Mouse (Mus musculus): Measurements from ENCODE around the gene Hist1h2bg.
A peak's percentile ranks its signal among the peaks of the same experiment; 100 is the strongest.
"Not testable (repeated sequence)": the region's sequence is repeated elsewhere in the genome, so short reads cannot be mapped to it uniquely, and the experiment has no call there.

The Hist1h2bg gene

DNA sequence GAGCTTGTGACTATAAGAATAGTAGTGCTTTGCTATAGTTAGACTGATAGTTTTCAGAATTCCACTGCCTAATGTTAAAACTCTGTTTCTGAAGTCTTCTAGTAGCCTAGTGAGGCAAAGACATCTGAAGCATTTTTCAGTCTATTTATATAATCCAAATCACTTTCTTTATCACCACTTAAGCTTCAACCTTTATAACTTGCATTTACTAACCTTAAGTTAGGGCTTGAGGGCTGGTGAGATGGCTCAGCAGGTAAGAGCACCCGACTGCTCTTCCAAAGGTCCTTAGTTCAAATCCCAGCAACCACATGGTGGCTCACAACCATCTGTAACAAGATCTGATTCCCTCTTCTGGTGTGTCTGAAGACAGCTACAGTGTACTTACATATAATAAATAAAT, 31.4 kb upstream of the Hist1h2bg start:
- DNase-seq (ENCODE audit: low read depth): not testable (repeated sequence)

- DNase-seq (ENCODE audit: low read depth): no peak
Measured at GRCm38 (mm10) chr13:23541497-23541896, 29.7 kb upstream of the Hist1h2bg start.

DNA sequence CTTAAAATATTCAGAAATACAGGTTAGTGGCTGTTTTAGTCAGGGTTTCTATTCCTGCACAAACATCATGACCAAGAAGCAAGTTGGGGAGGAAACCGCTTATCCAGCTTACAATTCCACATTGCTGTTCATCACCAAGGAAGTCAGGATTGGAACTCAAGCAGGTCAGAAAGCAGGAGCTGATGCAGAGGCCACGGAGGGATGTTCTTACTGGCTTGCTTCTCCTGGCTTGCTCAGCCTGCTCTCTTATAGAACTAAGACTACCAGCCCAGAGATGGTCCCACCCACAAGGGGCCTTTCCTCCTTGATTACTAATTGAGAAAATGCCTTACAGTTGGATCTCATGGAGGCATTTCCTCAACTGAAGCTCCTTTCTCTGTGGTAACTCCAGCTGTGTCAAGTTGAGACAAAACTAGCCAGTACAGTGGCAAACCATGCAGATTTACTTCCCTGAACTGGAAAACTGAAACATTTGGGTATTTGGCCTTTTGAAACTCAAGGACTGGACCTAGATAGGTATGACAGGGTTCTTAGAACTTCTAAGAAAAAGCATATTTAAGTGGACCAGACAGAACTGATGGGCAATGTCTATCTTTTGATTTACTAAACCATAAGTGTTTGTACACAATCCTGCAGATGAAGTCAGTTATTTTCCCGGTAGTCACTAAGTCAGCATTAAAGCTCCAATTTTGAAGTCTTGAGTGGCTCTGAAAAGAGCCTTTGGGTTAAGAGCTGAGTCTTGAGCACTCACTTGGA, 28.8 kb upstream of the Hist1h2bg start:
- not testable (repeated sequence) for DNase-seq (ENCODE audit: low read depth)

DNA sequence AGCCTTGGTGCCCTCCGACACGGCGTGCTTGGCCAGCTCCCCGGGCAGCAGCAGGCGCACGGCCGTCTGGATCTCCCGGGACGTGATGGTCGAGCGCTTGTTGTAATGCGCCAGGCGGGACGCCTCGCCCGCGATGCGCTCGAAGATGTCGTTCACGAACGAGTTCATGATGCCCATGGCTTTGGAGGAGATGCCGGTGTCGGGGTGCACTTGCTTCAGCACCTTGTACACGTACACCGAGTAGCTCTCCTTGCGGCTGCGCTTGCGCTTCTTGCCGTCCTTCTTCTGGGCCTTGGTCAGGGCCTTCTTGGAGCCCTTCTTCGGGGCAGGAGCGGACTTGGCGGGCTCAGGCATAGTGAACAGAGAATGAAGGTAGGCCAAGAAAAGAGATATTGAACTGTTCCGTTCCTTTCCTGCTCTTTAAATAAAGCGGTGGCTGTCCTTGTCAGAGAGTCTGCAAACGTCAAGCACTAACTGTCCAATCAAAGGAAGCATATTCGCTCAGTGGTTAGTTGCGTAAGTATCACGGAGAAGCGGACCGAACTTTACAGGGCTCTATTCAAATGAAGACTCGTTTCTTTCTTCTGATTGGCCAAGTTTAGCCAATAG, 28.1 kb upstream of the Hist1h2bg start, which contains the start of gene Hist1h2bh:
Gene Hist1h2bh (minus strand): TSS at position 394 of the 609 bp plus-strand sequence.
- peak; percentile 97 for DNase-seq (ENCODE audit: low read depth)

DNA sequence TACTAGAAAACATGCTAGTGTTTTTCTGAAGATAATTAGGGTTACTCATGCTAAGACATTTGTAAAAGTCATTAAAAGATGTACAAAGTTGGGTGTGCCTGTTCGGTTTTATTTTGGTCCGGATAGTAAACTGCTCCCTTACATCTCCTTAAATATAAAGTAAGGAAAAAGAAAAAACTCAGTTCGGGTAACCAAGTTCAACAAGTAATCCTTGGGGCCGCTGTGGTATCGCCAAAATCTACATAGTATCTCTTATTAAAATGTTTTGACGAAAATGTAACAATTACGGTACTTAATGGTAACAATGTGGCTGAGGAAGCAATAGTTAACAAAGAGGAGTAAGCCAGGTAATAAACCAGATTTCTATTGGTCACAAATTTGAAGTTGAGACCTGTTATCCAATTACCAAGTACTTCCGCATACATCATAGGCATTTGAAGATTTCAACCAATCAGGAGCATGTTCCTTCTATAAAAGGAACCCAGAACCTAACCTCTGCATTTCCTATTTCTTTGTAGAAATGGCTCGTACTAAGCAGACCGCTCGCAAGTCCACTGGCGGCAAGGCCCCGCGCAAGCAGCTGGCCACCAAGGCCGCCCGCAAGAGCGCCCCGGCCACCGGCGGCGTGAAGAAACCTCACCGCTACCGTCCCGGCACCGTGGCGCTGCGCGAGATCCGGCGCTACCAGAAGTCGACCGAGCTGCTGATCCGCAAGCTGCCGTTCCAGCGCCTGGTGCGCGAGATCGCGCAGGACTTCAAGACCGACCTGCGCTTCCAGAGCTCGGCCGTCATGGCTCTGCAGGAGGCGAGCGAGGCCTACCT, 27.0 kb upstream of the Hist1h2bg start, which contains the start of gene Hist1h3f:
Gene Hist1h3f (plus strand): TSS at position 88 of the 822 bp plus-strand sequence.
- peak; percentile 91 for DNase-seq (ENCODE audit: low read depth)

DNA sequence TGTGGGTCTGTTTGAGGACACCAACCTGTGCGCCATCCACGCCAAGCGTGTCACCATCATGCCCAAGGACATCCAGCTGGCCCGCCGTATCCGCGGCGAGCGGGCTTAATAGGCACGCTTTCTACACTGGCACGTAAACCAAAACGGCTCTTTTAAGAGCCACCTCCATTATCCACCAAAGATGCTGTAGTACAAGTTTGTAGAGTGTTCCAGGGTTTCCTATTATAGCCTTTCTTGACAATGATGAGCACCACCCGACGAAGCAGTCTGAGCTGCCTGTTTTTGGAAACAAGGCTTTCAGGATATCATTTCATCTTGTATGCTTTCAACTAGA, 26.4 kb upstream of the Hist1h2bg start:
- not testable (repeated sequence) for DNase-seq (ENCODE audit: low read depth)

GRCm38 (mm10) chr13:23546694-23547093, 24.5 kb upstream of the Hist1h2bg start:
- no peak for DNase-seq (ENCODE audit: low read depth)

GRCm38 (mm10) chr13:23550761-23551145, 20.4 kb upstream of the Hist1h2bg start:
- no peak for DNase-seq (ENCODE audit: low read depth)

DNA sequence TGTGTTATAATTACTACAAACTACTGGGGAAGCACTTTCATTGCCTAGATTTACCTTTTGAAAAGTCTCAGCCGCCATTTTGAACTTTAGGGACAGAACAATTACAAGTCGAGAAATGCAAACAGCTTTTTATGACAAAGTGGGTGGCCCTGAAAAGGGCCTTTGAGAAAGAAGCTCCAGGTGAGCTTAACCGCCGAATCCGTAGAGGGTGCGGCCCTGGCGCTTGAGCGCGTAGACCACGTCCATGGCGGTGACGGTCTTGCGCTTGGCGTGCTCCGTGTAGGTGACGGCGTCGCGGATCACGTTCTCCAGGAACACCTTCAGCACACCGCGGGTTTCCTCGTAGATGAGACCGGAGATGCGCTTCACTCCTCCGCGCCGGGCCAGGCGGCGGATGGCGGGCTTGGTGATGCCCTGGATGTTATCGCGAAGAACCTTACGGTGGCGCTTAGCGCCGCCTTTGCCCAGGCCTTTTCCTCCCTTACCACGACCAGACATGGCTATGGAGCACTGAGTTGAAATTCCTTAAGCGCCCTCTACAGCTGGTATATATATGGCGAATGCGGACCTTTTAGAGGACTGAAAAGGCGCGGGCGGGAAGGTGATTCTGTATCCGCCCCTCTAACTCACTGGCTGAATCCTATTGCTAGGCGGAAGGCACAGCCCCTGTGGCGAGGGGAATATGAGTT, 19.9 kb upstream of the Hist1h2bg start, which contains the start of gene Hist1h4f:
Gene Hist1h4f (minus strand): TSS at position 503 of the 689 bp plus-strand sequence.
- DNase-seq (ENCODE audit: low read depth): peak; percentile 95

- no peak for DNase-seq (ENCODE audit: low read depth)
Measured at GRCm38 (mm10) chr13:23551931-23552914, 19.0 kb upstream of the Hist1h2bg start.

DNA sequence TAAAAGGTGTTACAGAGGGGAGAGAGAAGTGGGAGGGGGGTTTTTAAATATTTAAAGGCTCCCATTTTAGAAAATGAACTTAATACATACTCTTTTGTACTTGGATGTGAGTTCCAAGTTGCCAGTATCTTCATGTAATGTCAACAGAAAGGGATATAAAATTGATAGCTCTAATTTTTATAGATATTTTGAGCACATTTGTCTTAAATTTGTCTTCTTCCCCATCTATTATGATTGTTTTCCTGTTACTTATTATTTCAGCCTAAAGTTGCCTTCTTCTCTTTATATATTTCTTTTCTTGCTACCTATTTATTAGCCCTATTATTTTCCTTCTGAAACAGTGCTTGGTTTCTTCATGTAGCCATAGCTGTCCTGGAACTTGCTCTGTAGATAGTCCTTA, 18.2 kb upstream of the Hist1h2bg start, which contains the start of gene Hist1h1d:
Gene Hist1h1d (plus strand): TSS at position 301 of the 400 bp plus-strand sequence.
- no peak for DNase-seq (ENCODE audit: low read depth)

- DNase-seq (ENCODE audit: low read depth): no peak
Measured at GRCm38 (mm10) chr13:23554393-23554792, 16.8 kb upstream of the Hist1h2bg start.

GRCm38 (mm10) chr13:23554925-23555838, 16.0 kb upstream of the Hist1h2bg start:
- no peak for DNase-seq (ENCODE audit: low read depth)

DNA sequence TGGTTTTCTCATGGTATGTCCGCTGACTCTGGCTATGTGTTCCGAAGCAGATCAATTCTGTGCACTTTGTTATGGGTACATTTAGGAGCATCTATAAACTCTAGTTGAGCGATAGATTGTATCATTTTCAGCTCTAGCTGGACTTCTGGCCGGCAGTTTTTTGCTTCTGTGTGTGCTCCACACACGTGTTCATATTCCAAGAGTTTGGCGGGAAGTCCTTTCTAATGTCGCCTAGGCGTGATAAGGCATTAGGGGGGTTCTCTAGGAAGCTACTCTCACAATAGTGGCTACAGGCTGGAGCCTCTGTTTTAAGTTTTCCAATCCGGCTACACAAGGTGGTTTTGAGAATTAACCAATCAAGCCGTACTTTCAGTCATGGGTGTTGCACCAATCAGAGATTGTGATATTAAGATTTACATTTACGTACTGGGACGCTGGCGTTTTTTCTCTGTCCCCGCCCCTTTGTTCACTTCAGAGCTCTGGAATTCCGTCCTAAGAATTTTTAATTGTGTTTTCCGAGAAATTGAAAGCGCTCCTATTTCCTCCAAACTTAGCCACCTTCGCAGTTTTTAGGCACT, 15.3 kb upstream of the Hist1h2bg start:
- no peak for DNase-seq (ENCODE audit: low read depth)

DNA sequence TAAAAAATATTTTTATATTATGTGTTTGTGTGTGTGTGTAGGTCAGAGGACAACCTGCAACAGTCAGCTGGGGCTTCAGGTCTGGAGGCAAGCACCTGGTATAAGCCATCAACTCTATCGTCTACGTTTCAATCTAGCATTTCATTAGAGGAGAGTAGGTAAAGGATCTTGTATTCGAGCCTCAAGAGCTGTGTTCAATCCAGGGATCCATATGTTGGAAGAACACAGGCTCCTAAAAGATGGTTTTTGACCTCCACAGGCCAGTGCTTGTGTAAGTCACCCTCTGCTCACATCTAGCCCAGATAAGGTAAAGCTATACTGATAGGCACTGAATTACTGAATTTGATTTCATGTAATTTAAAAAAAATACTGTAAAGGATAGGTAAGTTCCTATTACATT, 14.3 kb upstream of the Hist1h2bg start:
- DNase-seq (ENCODE audit: low read depth): no peak

DNA sequence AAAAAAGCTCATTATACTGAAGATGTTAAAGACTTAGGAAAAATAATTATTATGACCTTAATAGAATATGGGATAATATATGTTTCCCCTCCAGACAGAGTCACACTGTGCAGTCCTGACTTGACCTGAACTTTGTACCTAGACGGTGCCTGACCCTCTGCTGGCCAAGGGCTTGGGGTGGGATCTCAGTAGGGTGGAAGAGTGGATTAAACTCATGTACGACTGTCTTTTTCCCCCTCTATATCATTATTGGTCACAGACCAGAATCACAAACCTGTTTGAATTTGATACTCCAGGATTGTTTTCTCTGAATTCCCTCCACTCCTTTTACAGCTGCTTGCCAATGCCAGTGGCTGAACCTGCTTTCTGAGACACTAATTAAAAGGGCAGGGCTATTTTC, 10.5 kb upstream of the Hist1h2bg start:
- not testable (repeated sequence) for DNase-seq (ENCODE audit: low read depth)

DNA sequence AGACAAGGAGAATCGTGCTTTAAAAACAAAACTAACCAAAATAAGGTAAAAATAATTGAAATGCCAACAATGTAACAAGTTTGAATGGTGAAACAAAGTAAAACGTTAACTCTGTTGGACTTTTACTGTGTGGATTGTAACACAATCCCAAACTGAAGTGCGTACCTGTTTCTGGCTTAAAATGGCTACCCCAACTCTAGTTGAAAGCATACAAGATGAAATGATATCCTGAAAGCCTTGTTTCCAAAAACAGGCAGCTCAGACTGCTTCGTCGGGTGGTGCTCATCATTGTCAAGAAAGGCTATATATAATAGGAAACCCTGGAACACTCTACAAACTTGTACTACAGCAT, 9.7 kb upstream of the Hist1h2bg start:
- DNase-seq (ENCODE audit: low read depth): not testable (repeated sequence)

GRCm38 (mm10) chr13:23561883-23562659, 9.1 kb upstream of the Hist1h2bg start, which contains the start of gene Hist1h3e:
TSS of gene Hist1h3e (minus strand) at chr13:23562369.
- peak; percentile 90 for DNase-seq (ENCODE audit: low read depth)

Data from c-Kit-positive CD71-positive TER-119-negative erythroid progenitor cells, embryonic 14.5 days (primary cell).